Mouse (Mus musculus): ENCODE results near the gene Ttc7.
A peak's percentile ranks its signal among the peaks of the same experiment; 100 is the strongest.

Gene Ttc7

GRCm38 (mm10) chr17:87314530-87314946 lies 31.9 kb downstream of the Ttc7 start:
- peak; percentile 66 for DNase-seq

GRCm38 (mm10) chr17:87315021-87315531 lies 32.4 kb downstream of the Ttc7 start:
- DNase-seq: peak; percentile 83

- no peak for DNase-seq
Measured at GRCm38 (mm10) chr17:87315891-87316763, 33.4 kb downstream of the Ttc7 start.

GRCm38 (mm10) chr17:87317271-87317670 lies 34.6 kb downstream of the Ttc7 start:
- no peak for DNase-seq

- DNase-seq: no peak
Measured at GRCm38 (mm10) chr17:87317947-87318346, 35.3 kb downstream of the Ttc7 start.

- no peak for DNase-seq
Measured at GRCm38 (mm10) chr17:87321673-87322072, 39.0 kb downstream of the Ttc7 start.

GRCm38 (mm10) chr17:87323215-87323614 lies 40.5 kb downstream of the Ttc7 start:
- DNase-seq: no peak

GRCm38 (mm10) chr17:87325501-87325900 lies 42.8 kb downstream of the Ttc7 start:
- no peak for DNase-seq

GRCm38 (mm10) chr17:87326987-87327386 lies 44.3 kb downstream of the Ttc7 start:
- DNase-seq: no peak

GRCm38 (mm10) chr17:87327645-87328044 lies 45.0 kb downstream of the Ttc7 start:
- DNase-seq: no peak

- no peak for DNase-seq
Measured at GRCm38 (mm10) chr17:87328177-87328768, 45.6 kb downstream of the Ttc7 start.

GRCm38 (mm10) chr17:87329144-87329700 lies 46.5 kb downstream of the Ttc7 start:
- no peak for DNase-seq

- DNase-seq: no peak
Measured at GRCm38 (mm10) chr17:87330250-87330920, 47.7 kb downstream of the Ttc7 start.

- no peak for DNase-seq
Measured at GRCm38 (mm10) chr17:87330921-87331291, 48.2 kb downstream of the Ttc7 start.

GRCm38 (mm10) chr17:87331336-87332141 lies 48.9 kb downstream of the Ttc7 start:
- no peak for DNase-seq

- DNase-seq: no peak
Measured at GRCm38 (mm10) chr17:87332142-87332815, 49.6 kb downstream of the Ttc7 start.

- no peak for DNase-seq
Measured at GRCm38 (mm10) chr17:87332887-87333286, 50.2 kb downstream of the Ttc7 start.

GRCm38 (mm10) chr17:87334162-87334561 lies 51.5 kb downstream of the Ttc7 start:
- no peak for DNase-seq

GRCm38 (mm10) chr17:87335152-87335551 lies 52.5 kb downstream of the Ttc7 start:
- no peak for DNase-seq

GRCm38 (mm10) chr17:87335727-87336126 lies 53.0 kb downstream of the Ttc7 start:
- DNase-seq: no peak

GRCm38 (mm10) chr17:87336910-87337309 lies 54.2 kb downstream of the Ttc7 start:
- DNase-seq: no peak

- DNase-seq: no peak
Measured at GRCm38 (mm10) chr17:87337683-87338082, 55.0 kb downstream of the Ttc7 start.

All from kidney, adult 11 months (tissue).